Mouse (Mus musculus) small intestine, adult 2 months (tissue): ENCODE results near the gene Tial1. TPM values are rescaled to one million over a fixed set of nuclear protein-coding genes. Genes with fewer than 3 reads are reported as not detected.

Experiments
- H3K27ac ChIP-seq: fragments of 200-500 bp; 2 replicates; pipeline ENCODE4 v1.5.1; 2012; ENCODE audit warnings: low read depth, low read length, control low read depth, inconsistent platforms; ENCODE audit not compliant: insufficient read depth
- H3K27me3 ChIP-seq: fragments of 200-500 bp; 2 replicates; pipeline ENCODE4 v1.6.1; 2012; ENCODE audit warnings: mild to moderate bottlenecking, moderate library complexity, low read length, inconsistent platforms; ENCODE audit not compliant: control insufficient read depth, insufficient read depth
- H3K36me3 ChIP-seq: fragments of 200-500 bp; 2 replicates; pipeline ENCODE4 v1.6.1; 2012; ENCODE audit warnings: mild to moderate bottlenecking, low read length, control low read depth, inconsistent platforms; ENCODE audit not compliant: control insufficient read depth, insufficient read depth
- H3K4me1 ChIP-seq: fragments of 200-500 bp; 2 replicates; pipeline ENCODE4 v1.6.1; 2012; ENCODE audit warnings: low read length, inconsistent platforms, mixed read lengths; ENCODE audit not compliant: control insufficient read depth, insufficient read depth, insufficient read length
- H3K4me3 ChIP-seq: fragments of 200-500 bp; 2 replicates; pipeline ENCODE4 v1.5.1; 2012; ENCODE audit warnings: low read depth, mild to moderate bottlenecking, control low read depth, inconsistent platforms, low read length, moderate library complexity
- CTCF ChIP-seq: fragments of 200-500 bp; IDR thresholded peaks from 2 replicates; pipeline ENCODE4 v1.5.1; 2012; ENCODE audit warnings: low read depth, mild to moderate bottlenecking, control low read depth, inconsistent platforms, low read length, moderate library complexity, mixed read lengths; ENCODE audit not compliant: insufficient replicate concordance, insufficient read length; ENCODE audit errors: extremely low read depth
- POLR2A ChIP-seq: fragments of 200-500 bp; IDR thresholded peaks from 2 replicates; pipeline ENCODE4 v1.6.1; 2012; ENCODE audit warnings: low read depth, mild to moderate bottlenecking, control low read depth, inconsistent platforms, low read length, moderate library complexity
- WGBS: fragments of 180-500 bp; shearing (Covaris S2); methylation state at CpG from one replicate; pipeline ENCODE4 v1.1.7; 2018; 5-methylcytosine and 5-hydroxymethylcytosine counted together
- polyA plus RNA-seq: library from polyadenylated mRNA; depleted of rRNA; stranded (reverse); fragments of >200 nt; gene quantifications from 2 replicates; pipeline ENCODE4 v1.2.3, GENCODE M21; 2012

Gene Tial1
- polyA plus RNA-seq, 1 experiment: 11.6 TPM

- peaks cover 3% of the 10 kb centered on the region; the same call in 1 of the 2 replicates for H3K4me1 ChIP-seq
- H3K4me3 ChIP-seq: peak overlapping the region; percentile 80
- H3K27ac ChIP-seq: peak overlapping the region; percentile 51
- H3K27me3 ChIP-seq: no peaks in the 10 kb centered on the region
- WGBS: under 1% methylated on average over 22 of the region's 23 CpGs
- no peak for TF ChIP-seq CTCF
- TF ChIP-seq POLR2A: no peak
- H3K36me3 ChIP-seq: no peaks in the 10 kb centered on the region
Measured at GRCm38 (mm10) chr7:128460865-128461228, 670 bp downstream of the Tial1 start.

- Histone ChIP-seq H3K4me1 (peaks cover 3% of the 10 kb centered on the region; the same call in 1 of the 2 replicates), H3K36me3 (no peaks in the 10 kb centered on the region), H3K4me3 (peak overlapping the region; percentile 80), H3K27me3 (no peaks in the 10 kb centered on the region), H3K27ac (peak overlapping the region; percentile 51)
- WGBS: under 1% methylated on average over 36 of the region's 36 CpGs
- TF ChIP-seq POLR2A (no peak), CTCF (no peak)
Measured at GRCm38 (mm10) chr7:128460131-128460864, 1.2 kb downstream of the Tial1 start.

DNA sequence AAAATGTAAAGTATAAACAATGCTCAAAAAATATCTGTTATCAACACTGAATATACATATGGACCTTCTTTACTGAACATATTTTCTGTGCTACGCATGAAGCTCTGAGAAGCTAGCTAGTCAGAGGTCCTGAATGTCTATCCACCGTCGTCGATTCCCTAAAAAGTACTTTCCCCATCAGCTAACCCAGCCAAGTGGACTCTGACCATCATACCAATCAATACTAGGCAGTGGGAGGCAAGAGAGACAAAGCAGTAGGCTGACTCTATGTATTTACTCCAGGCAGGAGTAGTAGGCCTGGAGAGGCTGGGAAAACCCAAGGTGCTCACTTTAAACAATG is 1.8 kb downstream of the Tial1 start:
- H3K36me3 ChIP-seq: peaks cover 4% of the 10 kb centered on the region; the same call in 1 of the 2 replicates
- H3K4me3 ChIP-seq: peak overlapping the region; percentile 80
- H3K27ac ChIP-seq: no peak overlapping the region
- H3K4me1 ChIP-seq: peaks cover 3% of the 10 kb centered on the region; the same call in 1 of the 2 replicates
- WGBS: 5% methylated on average over 4 of the region's 4 CpGs
- no peaks in the 10 kb centered on the region for H3K27me3 ChIP-seq
- TF ChIP-seq POLR2A (no peak), CTCF (no peak)

GRCm38 (mm10) chr7:128458011-128458410 is 3.5 kb downstream of the Tial1 start:
- no peak for TF ChIP-seq POLR2A
- TF ChIP-seq CTCF: no peak
- no peak overlapping the region for H3K4me3 ChIP-seq
- H3K4me1 ChIP-seq: peaks cover 3% of the 10 kb centered on the region; the same call in 1 of the 2 replicates
- no peak overlapping the region for H3K27ac ChIP-seq
- H3K36me3 ChIP-seq: peaks cover 17% of the 10 kb centered on the region
- H3K27me3 ChIP-seq: no peaks in the 10 kb centered on the region

DNA sequence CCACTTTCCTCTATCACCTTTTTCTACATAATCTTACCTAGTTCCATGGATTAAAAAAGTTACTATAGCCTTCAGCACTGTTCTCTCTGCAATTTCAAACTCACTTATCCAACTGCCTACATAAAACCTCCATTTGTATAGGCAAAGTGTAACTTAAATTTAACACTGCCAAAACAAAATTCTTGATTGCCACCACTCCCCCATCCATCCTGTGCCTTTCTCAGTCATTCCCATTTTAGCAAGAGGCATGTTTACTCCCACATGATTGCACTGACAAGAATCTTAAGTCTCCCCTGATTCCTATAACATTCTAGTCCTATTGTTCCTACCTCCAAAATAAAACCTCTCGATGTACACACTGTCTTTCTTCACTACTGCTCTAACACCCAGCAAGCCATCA is 8.8 kb downstream of the Tial1 start:
- 92% methylated on average over 1 of the region's 1 CpGs for WGBS
- Histone ChIP-seq H3K27me3 (no peaks in the 10 kb centered on the region), H3K36me3 (peaks cover 39% of the 10 kb centered on the region)

GRCm38 (mm10) chr7:128440584-128440983 is 20.9 kb downstream of the Tial1 start:
- no peak overlapping the region for H3K27ac ChIP-seq
- TF ChIP-seq CTCF (no peak), POLR2A (no peak)
- no peaks in the 10 kb centered on the region for H3K4me1 ChIP-seq
- WGBS: 73% methylated on average over 2 of the region's 2 CpGs
- H3K36me3 ChIP-seq: peaks cover 30% of the 10 kb centered on the region
- H3K27me3 ChIP-seq: no peaks in the 10 kb centered on the region
- H3K4me3 ChIP-seq: no peak overlapping the region

More for the DNA sequence above, 8.8 kb downstream of the Tial1 start:
- TF ChIP-seq CTCF: no peak
- TF ChIP-seq POLR2A: no peak
- Histone ChIP-seq H3K27ac (no peak overlapping the region), H3K4me3 (no peak overlapping the region), H3K4me1 (no peaks in the 10 kb centered on the region)

GRCm38 (mm10) chr7:128439251-128439650 is 22.3 kb downstream of the Tial1 start:
- no peak overlapping the region for H3K27ac ChIP-seq
- no peaks in the 10 kb centered on the region for H3K4me1 ChIP-seq
- TF ChIP-seq POLR2A (no peak), CTCF (no peak)
- no peak overlapping the region for H3K4me3 ChIP-seq
- peaks cover 26% of the 10 kb centered on the region for H3K36me3 ChIP-seq
- no peaks in the 10 kb centered on the region for H3K27me3 ChIP-seq
- WGBS: 76% methylated on average over 6 of the region's 6 CpGs
